Mouse (Mus musculus): Measurements from ENCODE around the gene Cish.

Cish gene

DNA sequence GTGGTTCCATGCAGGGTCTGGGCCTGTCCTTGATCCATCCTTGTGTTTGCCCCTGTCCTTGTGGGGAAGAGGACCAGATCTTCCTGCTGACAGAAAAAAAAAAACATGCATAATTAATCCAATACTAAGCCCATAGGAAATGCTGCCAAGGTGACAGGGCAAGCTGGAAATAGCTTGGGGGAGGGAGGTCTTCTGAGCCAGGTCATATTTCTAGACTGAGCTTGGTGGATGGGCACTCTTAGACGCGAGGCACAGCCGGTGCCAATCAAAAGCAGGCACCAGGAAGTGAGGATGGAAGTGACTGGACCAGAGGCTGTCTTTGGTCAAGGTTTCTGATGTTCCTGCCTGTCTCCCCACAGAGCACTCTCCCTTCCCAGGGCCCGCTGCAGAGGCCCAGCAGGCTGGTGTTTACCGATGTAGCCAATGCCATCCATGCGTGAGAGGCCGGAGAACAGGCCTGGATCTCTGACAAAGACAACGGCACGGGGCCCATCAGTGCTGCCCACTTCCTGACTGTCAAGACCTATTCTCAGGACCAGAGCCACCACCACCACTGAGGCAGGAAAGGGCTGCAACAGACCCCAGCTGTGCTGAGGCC, 51.9 kb downstream of the Cish start:
- no peak for DNase-seq (ENCODE audit: extremely low read depth, low read depth)

DNA sequence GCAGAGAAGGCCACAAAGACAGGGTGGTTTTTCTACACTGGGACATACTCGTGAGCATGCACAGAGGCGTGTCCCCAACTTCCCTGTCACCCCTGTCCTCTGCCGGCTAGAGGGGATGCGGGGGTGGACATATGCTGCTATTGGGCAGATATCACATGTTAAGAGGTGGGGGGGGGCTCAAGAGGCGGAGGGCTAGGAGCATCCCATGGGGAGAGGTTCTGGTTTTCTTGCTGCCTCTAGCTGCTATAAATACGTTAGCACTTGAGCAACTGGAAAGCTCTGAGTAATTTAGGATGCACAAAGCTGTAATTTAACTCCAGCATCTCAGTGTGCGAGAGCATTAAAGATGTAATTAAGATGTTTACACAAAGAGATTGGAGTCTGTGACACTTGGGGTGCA, 53.5 kb downstream of the Cish start:
- no peak for DNase-seq (ENCODE audit: extremely low read depth, low read depth)

All from MEL-GATA-1-ER (cell line).